Mouse (Mus musculus): ENCODE data around the gene Sycp2. TPM values are rescaled to one million over a fixed set of nuclear protein-coding genes. Genes with fewer than 3 reads are reported as not detected.

The Sycp2 gene
- polyA plus RNA-seq (2014; fragmentation: Nextera tagmentation; extraction: Ambion mirVana): 0.22 and 0.24 TPM in 2 replicates

- H3K9me3 ChIP-seq (ENCODE audit: control insufficient read depth, low read depth, low read length): peaks cover 7% of the 10 kb centered on the region; the same call in 1 of the 2 replicates
- no peaks in the 10 kb centered on the region for H3K27me3 ChIP-seq (ENCODE audit: control insufficient read depth, insufficient read depth, low read length)
- peaks cover 8% of the 10 kb centered on the region; the same call in 1 of the 2 replicates for H3K4me1 ChIP-seq (ENCODE audit: control insufficient read depth, insufficient read depth, low read length)
- H3K4me3 ChIP-seq (ENCODE audit: low read depth, low read length): no peak within 1 kb of the TSS
- H3K36me3 ChIP-seq (ENCODE audit: control insufficient read depth, insufficient read depth, low read length): no peaks in the 10 kb centered on the region
- no peak within 1 kb of the TSS for H3K27ac ChIP-seq (ENCODE audit: low read length)
- H3K4me2 ChIP-seq (replicated peaks; ENCODE audit: low read depth, low read length): no peak within 1 kb of the TSS
- WGBS: 82% methylated on average over 52 of the region's 52 CpGs
- peak; percentile 78 for ATAC-seq (ENCODE audit: insufficient number of reproducible peaks, insufficient read depth, low FRiP score, low read depth)
- H3K9ac ChIP-seq (replicated peaks; ENCODE audit: low read depth, low read length): no peak within 1 kb of the TSS
These were observed at the start of gene Sycp2 for GRCm38 (mm10) chr2:178407053-178407815. Gene Sycp2 (minus strand): TSS chr2:178407685.

- no peak overlapping the region for H3K4me3 ChIP-seq (ENCODE audit: low read depth, low read length)
- H3K27me3 ChIP-seq (ENCODE audit: control insufficient read depth, insufficient read depth, low read length): no peaks in the 10 kb centered on the region
- H3K36me3 ChIP-seq (ENCODE audit: control insufficient read depth, insufficient read depth, low read length): no peaks in the 10 kb centered on the region
- peaks cover 5% of the 10 kb centered on the region for H3K4me1 ChIP-seq (ENCODE audit: control insufficient read depth, insufficient read depth, low read length)
- H3K9me3 ChIP-seq (ENCODE audit: control insufficient read depth, low read depth, low read length): no peaks in the 10 kb centered on the region
- no peak overlapping the region for H3K9ac ChIP-seq (replicated peaks; ENCODE audit: low read depth, low read length)
- 17% methylated on average over 17 of the region's 17 CpGs for WGBS
- ATAC-seq (ENCODE audit: insufficient number of reproducible peaks, insufficient read depth, low FRiP score, low read depth): peak; percentile 80; the same call in 1 of the 2 replicates
- 0 out of 2 replicates have a peak overlapping the region, but pooled peaks have one; percentile 5 for H3K4me2 ChIP-seq (replicated peaks; ENCODE audit: low read depth, low read length)
- H3K27ac ChIP-seq (ENCODE audit: low read length): peak overlapping the region; percentile 79
These were observed 47.4 kb upstream of the Sycp2 start for GRCm38 (mm10) chr2:178454664-178455516.

- Histone ChIP-seq H3K4me1 (ENCODE audit: control insufficient read depth, insufficient read depth, low read length) (peaks cover 5% of the 10 kb centered on the region), H3K36me3 (ENCODE audit: control insufficient read depth, insufficient read depth, low read length) (no peaks in the 10 kb centered on the region), H3K27ac (ENCODE audit: low read length) (no peak overlapping the region), H3K27me3 (ENCODE audit: control insufficient read depth, insufficient read depth, low read length) (no peaks in the 10 kb centered on the region), H3K4me3 (ENCODE audit: low read depth, low read length) (no peak overlapping the region), H3K9ac (replicated peaks; ENCODE audit: low read depth, low read length) (no peak overlapping the region), H3K4me2 (replicated peaks; ENCODE audit: low read depth, low read length) (no peak overlapping the region), H3K9me3 (ENCODE audit: control insufficient read depth, low read depth, low read length) (no peaks in the 10 kb centered on the region)
- ATAC-seq (ENCODE audit: insufficient number of reproducible peaks, insufficient read depth, low FRiP score, low read depth): no peak
- 79% methylated on average over 10 of the region's 10 CpGs for WGBS
These were observed 43.5 kb upstream of the Sycp2 start for GRCm38 (mm10) chr2:178450961-178451360.

GRCm38 (mm10) chr2:178450236-178450635 is 42.8 kb upstream of the Sycp2 start:
- Histone ChIP-seq H3K9me3 (ENCODE audit: control insufficient read depth, low read depth, low read length) (no peaks in the 10 kb centered on the region), H3K4me1 (ENCODE audit: control insufficient read depth, insufficient read depth, low read length) (peaks cover under 1% of the 10 kb centered on the region; the same call in 1 of the 2 replicates), H3K36me3 (ENCODE audit: control insufficient read depth, insufficient read depth, low read length) (no peaks in the 10 kb centered on the region), H3K4me2 (replicated peaks; ENCODE audit: low read depth, low read length) (no peak overlapping the region), H3K9ac (replicated peaks; ENCODE audit: low read depth, low read length) (no peak overlapping the region), H3K27ac (ENCODE audit: low read length) (no peak overlapping the region), H3K27me3 (ENCODE audit: control insufficient read depth, insufficient read depth, low read length) (no peaks in the 10 kb centered on the region), H3K4me3 (ENCODE audit: low read depth, low read length) (no peak overlapping the region)
- WGBS: 35% methylated on average over 2 of the region's 2 CpGs
- no peak for ATAC-seq (ENCODE audit: insufficient number of reproducible peaks, insufficient read depth, low FRiP score, low read depth)

- WGBS: 80% methylated on average over 4 of the region's 4 CpGs
These were observed 41.9 kb upstream of the Sycp2 start for GRCm38 (mm10) chr2:178449386-178449785.

GRCm38 (mm10) chr2:178437311-178437710 is 29.8 kb upstream of the Sycp2 start:
- Histone ChIP-seq H3K4me3 (ENCODE audit: low read depth, low read length) (no peak overlapping the region), H3K27ac (ENCODE audit: low read length) (no peak overlapping the region), H3K36me3 (ENCODE audit: control insufficient read depth, insufficient read depth, low read length) (no peaks in the 10 kb centered on the region), H3K9me3 (ENCODE audit: control insufficient read depth, low read depth, low read length) (no peaks in the 10 kb centered on the region), H3K4me1 (ENCODE audit: control insufficient read depth, insufficient read depth, low read length) (no peaks in the 10 kb centered on the region), H3K4me2 (replicated peaks; ENCODE audit: low read depth, low read length) (no peak overlapping the region), H3K9ac (replicated peaks; ENCODE audit: low read depth, low read length) (no peak overlapping the region), H3K27me3 (ENCODE audit: control insufficient read depth, insufficient read depth, low read length) (no peaks in the 10 kb centered on the region)
- no peak for ATAC-seq (ENCODE audit: insufficient number of reproducible peaks, insufficient read depth, low FRiP score, low read depth)
- 42% methylated on average over 9 of the region's 9 CpGs for WGBS

More at GRCm38 (mm10) chr2:178449386-178449785, 41.9 kb upstream of the Sycp2 start:
- ATAC-seq (ENCODE audit: insufficient number of reproducible peaks, insufficient read depth, low FRiP score, low read depth): no peak
- no peak overlapping the region for H3K27ac ChIP-seq (ENCODE audit: low read length)
- H3K4me3 ChIP-seq (ENCODE audit: low read depth, low read length): no peak overlapping the region
- no peaks in the 10 kb centered on the region for H3K9me3 ChIP-seq (ENCODE audit: control insufficient read depth, low read depth, low read length)
- H3K4me1 ChIP-seq (ENCODE audit: control insufficient read depth, insufficient read depth, low read length): no peaks in the 10 kb centered on the region
- no peaks in the 10 kb centered on the region for H3K27me3 ChIP-seq (ENCODE audit: control insufficient read depth, insufficient read depth, low read length)
- H3K36me3 ChIP-seq (ENCODE audit: control insufficient read depth, insufficient read depth, low read length): no peaks in the 10 kb centered on the region
- no peak overlapping the region for H3K9ac ChIP-seq (replicated peaks; ENCODE audit: low read depth, low read length)
- H3K4me2 ChIP-seq (replicated peaks; ENCODE audit: low read depth, low read length): no peak overlapping the region

GRCm38 (mm10) chr2:178433903-178434302 is 26.4 kb upstream of the Sycp2 start:
- no peaks in the 10 kb centered on the region for H3K4me1 ChIP-seq (ENCODE audit: control insufficient read depth, insufficient read depth, low read length)
- WGBS: 79% methylated on average over 2 of the region's 2 CpGs
- no peak for ATAC-seq (ENCODE audit: insufficient number of reproducible peaks, insufficient read depth, low FRiP score, low read depth)
- H3K27me3 ChIP-seq (ENCODE audit: control insufficient read depth, insufficient read depth, low read length): no peaks in the 10 kb centered on the region
- no peak overlapping the region for H3K9ac ChIP-seq (replicated peaks; ENCODE audit: low read depth, low read length)
- H3K36me3 ChIP-seq (ENCODE audit: control insufficient read depth, insufficient read depth, low read length): no peaks in the 10 kb centered on the region
- H3K4me3 ChIP-seq (ENCODE audit: low read depth, low read length): no peak overlapping the region
- H3K27ac ChIP-seq (ENCODE audit: low read length): no peak overlapping the region
- no peak overlapping the region for H3K4me2 ChIP-seq (replicated peaks; ENCODE audit: low read depth, low read length)
- no peaks in the 10 kb centered on the region for H3K9me3 ChIP-seq (ENCODE audit: control insufficient read depth, low read depth, low read length)

- no peaks in the 10 kb centered on the region for H3K4me1 ChIP-seq (ENCODE audit: control insufficient read depth, insufficient read depth, low read length)
- 71% methylated on average over 2 of the region's 2 CpGs for WGBS
- H3K4me2 ChIP-seq (replicated peaks; ENCODE audit: low read depth, low read length): no peak overlapping the region
- H3K36me3 ChIP-seq (ENCODE audit: control insufficient read depth, insufficient read depth, low read length): no peaks in the 10 kb centered on the region
- no peak for ATAC-seq (ENCODE audit: insufficient number of reproducible peaks, insufficient read depth, low FRiP score, low read depth)
- H3K9ac ChIP-seq (replicated peaks; ENCODE audit: low read depth, low read length): no peak overlapping the region
- H3K27ac ChIP-seq (ENCODE audit: low read length): no peak overlapping the region
- no peak overlapping the region for H3K4me3 ChIP-seq (ENCODE audit: low read depth, low read length)
- H3K9me3 ChIP-seq (ENCODE audit: control insufficient read depth, low read depth, low read length): no peaks in the 10 kb centered on the region
- H3K27me3 ChIP-seq (ENCODE audit: control insufficient read depth, insufficient read depth, low read length): no peaks in the 10 kb centered on the region
These were observed 26.0 kb upstream of the Sycp2 start for GRCm38 (mm10) chr2:178433495-178433894.
